Mouse (Mus musculus) c-Kit-positive CD71-positive TER-119-positive erythroid progenitor cells, embryonic 14.5 days (primary cell): Measurements from ENCODE around the gene Slc13a4.
A peak's percentile ranks its signal among the peaks of the same experiment; 100 is the strongest.

Source experiments
- DNase-seq: peaks from one replicate; pipeline ENCODE4 v3.0.0-alpha.2; 2013; ENCODE audit warnings: low spot score

Gene Slc13a4

DNA sequence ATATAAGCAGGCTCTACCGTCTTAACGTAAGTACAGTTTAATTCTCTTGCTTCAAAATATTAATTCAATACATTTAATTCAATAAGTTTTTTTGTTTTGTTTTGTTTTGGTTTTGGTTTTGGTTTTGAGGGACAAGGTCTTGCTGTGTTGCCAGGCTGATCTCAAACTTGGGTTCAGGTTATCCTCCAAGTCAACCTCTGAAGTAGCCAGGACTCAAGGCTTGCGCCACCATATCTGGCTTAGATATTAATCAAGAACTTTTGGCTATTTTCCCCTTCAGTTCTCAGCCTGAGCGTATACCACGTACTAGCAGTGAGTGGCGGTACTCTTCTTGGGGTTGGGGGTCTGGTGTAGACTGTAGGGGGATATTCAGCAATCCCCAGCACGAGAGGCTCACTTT, 5.3 kb downstream of the Slc13a4 start:
- DNase-seq = no peak

DNA sequence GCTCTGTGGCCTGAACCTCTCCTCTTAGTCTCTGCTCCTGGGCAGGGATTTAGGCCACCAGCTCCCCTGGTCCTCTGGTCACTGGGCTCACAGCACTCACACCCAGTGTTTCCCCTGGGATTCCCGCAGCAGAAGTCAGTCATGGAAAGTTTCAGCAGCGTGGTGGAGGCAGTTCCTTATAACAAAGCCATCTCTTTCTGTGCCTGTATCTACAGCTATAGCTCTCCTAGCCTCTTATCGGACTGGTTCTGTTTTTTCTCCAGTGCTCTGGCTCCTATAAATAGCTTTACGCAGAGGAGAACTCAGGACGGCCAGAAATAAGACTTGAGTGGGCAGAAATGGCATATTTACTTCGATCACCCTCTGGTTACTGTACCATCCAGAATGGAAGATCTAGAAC, 9.6 kb downstream of the Slc13a4 start:
- DNase-seq = no peak

DNA sequence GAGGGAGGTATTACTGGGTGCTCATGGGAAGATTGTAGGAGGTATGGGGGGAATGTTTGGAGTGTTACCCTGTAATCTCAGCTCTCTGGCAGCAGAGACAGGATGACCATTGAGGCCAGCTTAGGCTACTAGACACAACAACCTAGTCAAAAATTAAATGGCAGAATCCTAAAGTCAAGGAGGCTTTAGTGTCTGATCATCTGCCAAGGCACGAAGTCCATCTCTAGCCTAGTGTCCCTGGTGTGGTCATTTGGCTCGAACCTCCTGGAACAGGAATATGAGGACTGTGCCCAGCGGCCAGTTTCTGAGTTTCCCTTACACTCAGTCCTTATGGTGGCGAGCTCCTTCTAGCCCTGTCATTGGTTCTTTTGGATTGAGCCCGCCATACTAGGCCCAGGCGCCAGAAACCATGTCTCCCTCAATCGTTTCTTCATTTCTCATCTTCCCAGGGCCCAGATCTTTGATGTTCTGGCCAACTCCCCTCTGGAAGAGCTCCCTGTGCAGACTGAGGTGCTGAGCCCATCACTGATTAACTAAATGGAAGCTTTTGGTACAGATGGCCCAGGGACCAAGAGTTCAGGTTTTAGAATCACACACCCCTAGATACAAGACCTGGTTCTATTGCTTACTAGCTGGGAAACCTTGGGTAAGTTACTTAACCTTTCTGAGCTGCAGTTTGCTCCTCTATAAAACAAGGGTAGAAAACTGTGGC, 10.3 kb downstream of the Slc13a4 start:
- DNase-seq = no peak

DNA sequence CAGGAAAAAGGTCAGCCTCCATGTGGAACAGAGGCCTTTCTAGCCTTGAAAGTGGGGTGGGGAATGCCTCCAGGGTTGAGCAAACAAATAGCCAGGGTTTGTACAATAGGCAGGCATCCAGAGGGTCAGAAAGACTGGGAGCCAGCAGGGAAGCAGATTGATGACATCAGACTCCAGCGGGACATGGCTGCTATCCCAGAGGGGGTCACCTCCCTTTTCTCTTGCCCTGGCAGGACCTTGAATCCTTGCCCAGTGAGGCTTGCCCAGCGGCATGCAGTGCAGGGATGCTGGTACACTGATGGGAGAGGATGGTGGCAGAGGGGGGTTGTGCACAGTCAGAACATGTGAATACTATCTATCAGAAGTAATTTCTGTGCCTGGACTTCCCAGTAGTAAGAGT, 10.9 kb downstream of the Slc13a4 start:
- no peak for DNase-seq

DNA sequence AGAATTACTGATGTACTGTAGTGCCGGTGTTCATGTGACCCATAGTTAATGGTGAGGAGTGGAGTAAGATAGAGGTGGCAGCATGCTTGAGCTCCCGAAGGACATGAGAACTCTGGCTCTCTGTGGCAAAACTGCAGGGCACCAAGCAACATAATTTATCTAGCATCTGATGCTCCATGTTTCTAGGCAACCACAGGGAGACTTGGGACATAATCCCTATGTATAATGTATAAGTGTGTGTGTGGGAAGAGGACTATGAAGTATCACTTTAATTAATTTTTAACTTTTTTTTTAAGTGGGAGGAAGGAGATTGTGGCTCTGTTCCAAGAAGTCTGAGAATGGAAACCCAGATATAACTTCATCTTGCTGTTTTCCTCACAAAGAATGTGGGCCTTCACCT, 13.0 kb downstream of the Slc13a4 start:
- no peak for DNase-seq

DNA sequence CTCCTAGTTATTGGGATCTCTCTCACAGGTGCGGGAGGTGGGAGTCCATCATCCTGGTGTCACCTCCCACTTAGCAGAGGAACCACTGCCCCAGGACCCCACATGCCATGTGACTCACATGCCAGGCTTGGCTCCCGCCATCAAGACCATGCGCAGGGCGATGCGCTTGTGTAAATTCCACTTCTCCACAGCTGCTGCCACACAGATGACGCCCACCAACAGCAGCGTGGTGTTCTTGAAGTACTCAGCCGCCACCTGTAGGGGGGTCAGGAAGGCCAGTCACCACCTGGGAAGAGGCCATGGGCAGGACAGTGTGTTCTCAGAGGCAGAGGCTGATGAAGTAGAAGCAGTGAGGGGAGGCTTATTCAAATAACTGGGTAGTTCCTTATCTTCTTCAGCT, 18.3 kb downstream of the Slc13a4 start:
- no peak for DNase-seq

DNA sequence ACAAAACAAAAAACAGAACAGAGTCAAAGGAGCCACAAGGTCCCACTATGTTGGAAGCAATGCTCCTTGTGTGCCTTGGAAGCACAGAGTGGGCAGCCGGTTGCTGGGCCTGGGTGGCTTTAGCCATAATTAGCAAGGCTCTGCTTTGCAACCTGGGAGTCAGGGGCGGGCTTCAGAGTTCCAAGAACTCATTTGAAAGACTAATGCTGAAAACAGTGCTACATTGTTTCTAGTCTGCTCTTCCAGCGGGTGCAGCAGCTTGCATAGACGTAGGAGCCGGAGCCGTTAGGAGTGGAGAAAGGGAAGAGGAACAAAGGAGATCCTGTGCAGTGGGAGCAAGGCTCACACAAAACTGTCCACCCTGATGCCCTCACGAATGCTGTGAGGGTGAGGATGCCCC, 19.0 kb downstream of the Slc13a4 start:
- no peak for DNase-seq

DNA sequence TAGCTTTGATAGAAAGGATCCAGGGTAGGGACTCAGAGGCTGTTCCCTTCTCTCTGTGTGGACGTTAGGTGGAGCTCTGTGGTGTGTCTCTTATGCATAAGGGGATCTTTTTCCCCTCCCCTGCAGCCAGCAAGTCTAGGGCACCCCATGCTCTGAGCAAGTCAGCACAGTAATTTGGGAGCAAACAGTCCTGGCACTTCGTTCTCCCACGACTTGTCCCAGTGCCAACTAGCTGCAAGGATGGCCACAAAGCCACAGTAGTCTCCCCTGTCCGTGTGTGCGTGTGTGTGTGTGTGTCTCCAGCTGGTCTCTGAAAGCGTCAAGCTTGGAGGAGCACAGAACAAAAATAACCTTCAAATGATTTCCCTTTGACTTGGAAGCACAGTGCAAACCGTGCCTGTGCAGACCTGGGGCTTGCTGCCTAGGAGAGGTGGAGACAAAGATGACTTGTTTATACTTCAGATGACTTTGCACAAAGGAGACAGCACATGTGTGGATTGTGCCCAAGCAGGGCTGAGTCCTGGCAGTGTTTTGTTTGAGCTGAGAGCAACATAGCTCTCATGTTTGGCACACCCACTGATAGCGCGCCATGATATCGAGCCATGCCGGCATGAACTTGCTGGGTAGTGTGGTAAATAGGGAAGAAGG, 19.7 kb downstream of the Slc13a4 start:
- no peak for DNase-seq

DNA sequence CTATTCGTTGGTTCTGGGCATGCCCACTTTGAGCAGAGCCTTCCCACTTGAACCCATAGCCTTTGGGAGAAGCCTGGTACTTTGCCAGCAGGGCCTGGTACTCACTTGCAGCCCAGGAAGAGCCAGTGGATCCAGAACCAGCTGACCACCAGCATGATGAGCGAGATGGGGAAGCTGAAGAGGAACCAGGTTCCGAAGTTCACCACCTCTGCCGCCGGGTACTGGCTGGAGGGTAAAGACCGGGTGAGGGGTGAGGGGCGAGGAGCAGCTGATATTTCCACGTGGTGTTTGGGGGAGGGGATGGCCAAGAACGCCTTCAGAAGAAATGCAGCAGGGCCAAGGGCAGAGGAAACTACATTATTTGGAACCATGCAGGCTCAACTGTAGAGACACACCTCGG, 28.6 kb downstream of the Slc13a4 start:
- no peak for DNase-seq

DNA sequence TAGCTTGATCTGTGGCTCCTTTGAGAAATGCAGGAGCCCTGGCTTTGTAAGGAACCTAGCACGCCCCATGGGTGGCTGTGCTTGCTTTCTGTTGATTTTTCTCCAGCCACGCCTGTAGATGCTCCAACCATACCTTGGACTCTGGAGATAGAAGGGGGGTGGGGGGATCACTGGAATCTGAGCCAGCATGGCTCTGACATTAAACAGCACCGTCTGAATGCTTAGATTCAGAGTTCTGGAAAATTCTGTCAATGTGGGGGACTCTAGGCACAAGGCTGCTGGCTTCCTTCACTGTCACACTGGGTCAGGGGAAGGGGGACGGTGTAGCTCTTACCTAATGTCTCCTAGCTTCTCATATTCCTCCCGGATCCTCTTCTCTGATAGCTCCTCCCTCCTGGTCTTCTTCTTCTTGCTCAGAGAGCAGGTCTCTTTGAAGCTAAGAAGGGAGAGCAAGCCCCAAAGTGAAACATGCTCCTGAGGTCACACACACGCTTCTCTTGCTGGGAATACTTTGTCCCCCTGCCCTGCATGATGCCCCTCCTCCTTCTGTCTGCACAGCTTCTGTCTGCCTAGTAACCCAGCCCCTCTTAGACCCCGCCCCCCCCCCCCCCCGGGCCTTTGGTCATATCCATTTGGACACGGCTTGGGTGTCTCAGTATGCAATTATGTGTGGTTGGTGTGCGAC, 29.9 kb downstream of the Slc13a4 start:
- no peak for DNase-seq

DNA sequence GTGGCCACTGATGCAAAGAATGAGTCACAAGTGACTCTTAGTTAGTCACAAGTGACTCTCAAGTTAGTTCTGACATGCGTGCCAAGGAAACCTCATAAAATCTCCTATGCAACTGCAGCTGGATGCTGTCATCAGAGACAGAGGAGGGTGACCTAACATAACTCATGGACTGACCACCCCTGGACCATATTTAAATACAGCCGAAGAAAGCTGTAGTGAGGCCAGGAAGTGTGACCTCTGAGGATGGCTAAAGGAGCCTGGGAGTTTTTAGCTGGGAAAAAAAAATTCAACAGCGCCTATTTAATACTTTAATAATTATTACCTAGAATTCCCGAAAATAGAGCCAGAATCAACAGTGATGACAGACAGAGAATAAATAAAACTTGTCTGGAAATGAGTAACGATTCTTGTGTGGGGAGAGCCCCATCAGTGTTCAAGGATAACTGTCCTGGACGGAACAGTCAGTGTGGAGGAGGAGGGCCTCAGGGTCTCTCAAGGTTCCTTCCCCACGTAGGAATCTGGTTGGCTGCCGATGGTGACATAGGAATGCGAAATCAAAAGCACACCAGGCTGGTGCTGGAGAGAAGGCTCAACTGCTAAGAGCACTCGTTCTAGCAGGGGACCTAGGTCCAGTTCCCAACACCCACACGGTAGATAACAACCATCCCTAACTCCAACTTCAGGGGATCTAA, 34.4 kb downstream of the Slc13a4 start:
- DNase-seq = no peak

DNA sequence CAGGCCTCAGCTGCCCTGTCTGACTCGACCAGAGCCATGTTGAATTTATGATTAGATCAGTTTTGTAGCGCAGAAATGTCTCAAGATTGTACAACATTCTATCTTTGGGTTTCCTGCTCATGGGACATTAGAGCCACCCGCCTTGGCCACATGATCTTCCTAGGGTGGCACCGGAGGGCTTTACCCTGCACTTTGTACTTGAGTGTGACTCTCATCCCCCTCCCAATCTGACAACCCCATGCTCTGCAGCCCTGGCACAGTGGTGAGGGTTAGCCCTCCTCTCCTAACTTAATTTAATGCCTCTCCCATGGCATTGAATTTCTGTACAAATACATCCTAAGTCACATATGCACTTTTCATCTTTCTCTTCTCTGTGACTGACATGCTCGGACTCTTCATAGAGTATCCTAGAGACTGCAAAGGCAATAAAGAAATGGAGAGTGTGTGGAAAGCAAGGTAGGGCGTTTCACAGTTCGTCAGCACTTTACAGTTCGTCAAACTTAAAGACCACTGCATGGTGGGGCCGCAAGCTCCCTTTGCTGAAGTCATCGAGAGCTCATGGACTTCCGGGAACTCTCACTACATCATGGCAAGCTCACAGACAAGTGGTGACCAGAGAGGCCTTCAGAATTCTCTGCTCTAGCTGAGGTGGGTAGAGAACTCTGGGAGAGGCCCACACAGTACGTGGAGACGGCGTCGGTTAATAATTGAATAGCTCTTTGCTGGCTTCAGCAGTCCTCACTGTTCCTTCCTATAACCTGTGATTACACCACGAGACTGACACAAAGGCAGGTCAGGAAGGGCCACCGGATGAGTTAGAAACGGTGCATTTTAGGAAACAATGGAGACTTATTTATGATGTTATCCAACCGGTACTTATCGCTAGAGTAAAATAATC, 35.8 kb downstream of the Slc13a4 start:
- DNase-seq = no peak

DNA sequence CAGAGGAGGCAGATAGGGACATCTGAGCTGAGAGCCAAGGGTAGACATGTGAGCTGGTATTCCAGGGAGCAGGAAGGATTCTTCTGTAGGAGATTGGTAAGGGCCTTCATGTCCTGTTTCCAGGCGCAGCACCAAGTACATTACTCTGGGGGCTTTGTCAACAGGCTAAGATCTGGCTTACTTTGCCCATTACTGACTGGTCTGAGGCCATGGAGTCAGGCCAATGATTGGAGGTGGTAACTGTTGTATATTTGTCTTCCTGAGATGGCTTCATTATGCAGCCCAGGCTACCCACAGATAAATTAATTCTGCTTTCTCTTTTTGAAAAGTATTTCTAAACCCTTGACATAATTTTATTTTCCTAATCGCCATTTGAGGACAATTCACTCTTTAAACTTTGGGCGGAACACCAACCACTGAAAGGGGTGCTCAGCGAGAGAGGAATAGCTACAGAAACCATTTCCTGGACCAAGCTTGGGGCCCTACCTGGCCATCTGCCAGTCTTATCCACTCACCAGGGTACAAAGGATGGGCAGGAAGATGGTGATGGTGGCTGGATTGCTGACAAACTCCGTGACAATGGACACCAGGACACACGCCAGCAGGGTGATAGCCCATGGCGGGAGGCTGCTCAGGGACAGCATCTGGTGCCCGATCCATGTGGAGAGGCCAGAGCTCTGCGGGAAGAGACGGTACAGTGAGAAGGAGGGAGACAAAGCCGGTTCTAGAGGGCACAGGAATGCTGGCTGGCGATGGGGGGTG, 36.7 kb downstream of the Slc13a4 start:
- DNase-seq = no peak

DNA sequence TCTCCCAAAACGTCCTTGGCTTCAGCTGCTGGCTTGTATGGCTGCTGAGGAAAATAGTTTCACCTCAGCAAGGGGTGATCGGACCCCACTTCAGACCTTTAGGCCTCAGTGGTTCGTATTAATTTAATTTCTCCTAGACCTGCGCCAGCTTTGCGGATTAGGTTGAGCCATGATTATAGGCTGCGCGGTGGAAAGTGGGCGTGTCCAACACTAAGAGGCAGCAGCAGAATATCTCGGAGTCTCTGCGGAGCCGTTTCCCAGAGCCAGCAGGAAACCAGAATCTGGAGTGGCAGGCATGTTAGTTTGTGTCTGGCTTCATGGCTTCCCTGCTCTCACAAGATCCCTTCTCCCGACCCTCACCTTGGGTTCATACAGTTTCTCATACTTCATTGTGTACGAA, 38.3 kb downstream of the Slc13a4 start:
- DNase-seq = no peak

DNA sequence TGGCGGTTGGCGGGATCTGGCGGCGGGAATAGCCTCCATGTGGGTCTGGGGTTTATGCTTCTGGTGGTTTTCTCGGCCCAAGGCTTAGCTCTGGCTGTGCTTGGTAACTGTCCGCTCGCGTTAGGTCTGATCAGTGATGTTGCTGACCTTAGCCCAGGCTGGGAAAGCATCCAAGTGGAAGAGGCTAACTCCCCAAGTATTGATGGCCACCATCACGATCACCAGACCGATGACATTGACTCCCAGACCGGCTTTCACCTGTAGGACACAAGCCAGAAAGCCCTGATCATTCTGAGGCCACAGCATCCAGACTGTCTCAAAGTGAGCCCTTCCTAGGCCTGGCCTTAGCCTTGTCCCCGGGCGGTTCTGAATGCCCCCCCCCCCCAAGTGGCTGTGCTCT, 39.2 kb downstream of the Slc13a4 start:
- DNase-seq = no peak

DNA sequence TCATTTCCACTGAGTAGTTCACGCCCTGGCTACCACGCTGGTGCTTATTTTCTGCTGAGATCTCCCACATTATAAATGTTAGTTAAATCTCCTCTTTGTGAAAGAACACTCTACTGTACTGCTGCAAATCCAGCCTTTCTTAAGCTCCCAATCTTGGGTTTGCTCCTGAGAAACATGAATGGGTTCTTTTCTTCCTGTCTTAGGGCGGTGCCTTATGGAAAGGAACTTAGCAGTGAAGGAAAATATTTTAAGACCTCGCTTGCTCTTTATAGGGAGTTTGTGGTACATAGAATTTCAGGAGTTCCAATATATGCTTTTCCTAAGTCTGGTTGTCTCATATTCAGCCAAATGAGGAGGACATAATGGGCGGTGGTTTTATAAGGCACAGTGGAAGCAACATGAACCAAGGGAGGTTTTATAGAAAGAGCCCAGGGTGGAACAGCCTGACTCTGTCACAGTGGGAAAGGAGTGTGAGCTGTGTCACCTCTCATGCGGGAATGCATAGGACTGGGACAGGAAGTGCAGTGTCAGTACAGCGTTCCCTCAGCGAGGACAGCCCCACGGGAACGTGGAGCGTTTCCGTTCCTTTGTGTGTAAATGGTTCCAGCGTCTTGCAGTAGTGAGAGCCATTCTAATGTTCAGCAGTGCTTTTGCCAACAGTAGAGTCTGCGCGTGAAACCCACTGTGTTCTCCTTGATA, 42.2 kb downstream of the Slc13a4 start:
- DNase-seq = no peak

DNA sequence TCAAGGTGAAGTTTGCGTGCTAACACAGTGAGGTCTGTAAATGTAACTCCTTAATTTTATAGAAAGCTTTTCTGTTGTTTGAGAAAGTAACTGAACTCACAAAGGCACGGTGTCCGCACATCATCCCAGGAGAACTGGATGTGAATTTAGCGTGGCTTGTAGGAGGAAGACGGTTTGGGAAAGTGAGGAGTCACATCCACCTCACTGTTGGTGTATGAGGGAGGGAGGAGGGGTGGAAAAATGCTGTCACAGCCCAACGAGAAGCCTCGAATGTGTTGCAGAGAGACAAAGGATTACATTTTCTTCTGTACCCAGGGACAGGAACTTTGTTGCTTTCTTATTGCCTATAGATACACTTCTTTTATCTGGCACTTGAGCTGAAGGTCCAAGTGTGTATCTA, 47.4 kb downstream of the Slc13a4 start:
- no peak for DNase-seq

DNA sequence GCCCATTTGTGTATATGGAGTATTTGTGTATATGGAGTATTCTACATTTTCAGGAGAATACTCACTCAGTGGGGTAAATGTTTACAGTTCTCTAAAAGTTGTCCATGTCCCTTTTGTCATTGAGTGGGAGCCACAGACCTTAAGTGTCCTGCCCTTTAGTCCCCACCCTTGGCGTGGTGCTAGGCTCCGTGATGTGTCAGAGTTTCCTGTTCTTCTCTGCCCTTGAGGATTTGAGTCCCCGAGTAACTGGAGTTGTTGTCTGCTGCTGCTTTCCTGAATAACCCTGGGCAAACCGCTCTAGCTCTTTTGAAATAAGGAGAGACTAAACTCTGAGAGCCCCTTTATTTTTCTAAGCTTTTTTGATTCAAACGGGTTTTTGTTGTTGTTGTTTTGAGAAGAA, 48.4 kb downstream of the Slc13a4 start:
- DNase-seq = no peak

DNA sequence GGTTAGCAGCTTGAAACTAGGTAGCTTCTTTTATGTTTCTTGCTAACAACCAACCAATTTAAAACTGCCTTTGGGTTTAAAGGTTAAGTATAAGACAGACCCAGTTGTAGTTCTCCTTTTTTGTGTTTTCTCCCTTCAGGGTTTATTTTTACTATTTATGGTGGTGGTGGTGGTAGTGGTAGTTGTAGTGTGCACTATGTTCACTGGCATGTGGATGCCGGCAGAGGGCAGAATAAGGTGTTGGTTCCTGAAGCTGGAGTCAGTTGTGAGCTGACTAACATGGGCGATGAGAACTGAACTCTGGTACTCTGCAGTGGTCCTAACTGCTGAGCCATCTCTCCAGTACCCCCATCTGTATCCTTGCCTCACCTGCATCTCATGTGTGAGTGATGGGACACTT, 49.0 kb downstream of the Slc13a4 start:
- DNase-seq = no peak

DNA sequence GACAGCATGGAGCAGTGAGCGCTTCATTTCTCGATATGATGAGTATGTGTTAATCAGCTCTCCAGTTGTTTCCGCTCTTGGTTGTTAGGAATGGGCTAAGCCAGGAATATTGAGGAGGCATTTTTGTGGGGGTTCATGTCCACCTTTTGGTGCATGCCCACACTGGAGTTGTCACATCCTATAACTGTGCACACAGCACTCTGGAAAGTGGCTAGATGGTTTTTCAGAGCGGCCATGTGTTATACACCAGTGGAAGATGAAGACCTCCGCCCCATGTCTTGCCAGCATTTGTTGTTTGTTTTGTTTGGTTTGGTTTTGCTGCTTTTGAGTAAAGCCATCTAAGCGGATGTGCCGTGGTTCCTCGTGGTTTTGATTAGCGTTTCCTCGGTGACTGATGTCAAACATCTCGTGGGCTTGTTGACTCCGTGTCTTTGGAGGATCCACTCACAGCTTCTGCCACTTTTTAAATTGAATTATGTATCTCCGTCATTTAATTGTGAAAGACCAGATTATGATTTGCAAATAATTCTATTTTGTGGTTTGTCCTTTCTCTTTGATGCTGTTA, 50.2 kb downstream of the Slc13a4 start:
- DNase-seq = peak; percentile 9
